Mouse (Mus musculus): Measurements from ENCODE around the gene Pafah1b2. TPM values are rescaled to one million over a fixed set of nuclear protein-coding genes. Genes with fewer than 3 reads are reported as not detected.

Pafah1b2 gene
- polyA plus RNA-seq (2012): 8.5 and 11.0 TPM in 2 replicates

GRCm38 (mm10) chr9:46012091-46013008 is at the start of gene Pafah1b2, which contains the start of gene Sik3:
Gene Pafah1b2, minus strand, starts transcription at chr9:46012690.
Gene Sik3, plus strand, starts transcription at chr9:46012820.
- Histone ChIP-seq H3K4me1 (ENCODE audit: control insufficient read depth) (peaks cover 55% of the 10 kb centered on the region), H3K4me3 (replicated peaks) (peak within 1 kb of the TSS; percentile 92), H3K9me3 (ENCODE audit: control insufficient read depth, low read length) (no peaks in the 10 kb centered on the region), H3K36me3 (ENCODE audit: control insufficient read depth) (no peaks in the 10 kb centered on the region), H3K27me3 (ENCODE audit: control insufficient read depth) (no peaks in the 10 kb centered on the region)
- no peak for TF ChIP-seq TAL1 (IDR thresholded peaks at IDR 0.05; ENCODE audit: low read length)
- TF ChIP-seq GATA1 (IDR thresholded peaks at IDR 0.05; ENCODE audit: low read length): no peak

- no peaks in the 10 kb centered on the region for H3K36me3 ChIP-seq (ENCODE audit: control insufficient read depth)
- no peaks in the 10 kb centered on the region for H3K27me3 ChIP-seq (ENCODE audit: control insufficient read depth)
- H3K4me3 ChIP-seq (replicated peaks): no peak overlapping the region
- H3K9me3 ChIP-seq (ENCODE audit: control insufficient read depth, low read length): no peaks in the 10 kb centered on the region
- H3K4me1 ChIP-seq (ENCODE audit: control insufficient read depth): peaks cover 2% of the 10 kb centered on the region; the same call in 1 of the 2 replicates
- no peak for TF ChIP-seq TAL1 (IDR thresholded peaks at IDR 0.05; ENCODE audit: low read length)
- TF ChIP-seq GATA1 (IDR thresholded peaks at IDR 0.05; ENCODE audit: low read length): no peak
Observed at GRCm38 (mm10) chr9:46061696-46062425, 49.4 kb upstream of the Pafah1b2 start.

- no peaks in the 10 kb centered on the region for H3K27me3 ChIP-seq (ENCODE audit: control insufficient read depth)
- H3K4me1 ChIP-seq (ENCODE audit: control insufficient read depth): no peaks in the 10 kb centered on the region; the same call in 1 of the 2 replicates
- no peaks in the 10 kb centered on the region for H3K9me3 ChIP-seq (ENCODE audit: control insufficient read depth, low read length)
- no peak overlapping the region for H3K4me3 ChIP-seq (replicated peaks)
- H3K36me3 ChIP-seq (ENCODE audit: control insufficient read depth): no peaks in the 10 kb centered on the region; the same call in 1 of the 2 replicates
- no peak for TF ChIP-seq TAL1 (IDR thresholded peaks at IDR 0.05; ENCODE audit: low read length)
- no peak for TF ChIP-seq GATA1 (IDR thresholded peaks at IDR 0.05; ENCODE audit: low read length)
Observed at GRCm38 (mm10) chr9:46060249-46060648, 47.8 kb upstream of the Pafah1b2 start.

GRCm38 (mm10) chr9:46058065-46058464 is 45.6 kb upstream of the Pafah1b2 start:
- no peaks in the 10 kb centered on the region for H3K4me1 ChIP-seq (ENCODE audit: control insufficient read depth)
- H3K4me3 ChIP-seq (replicated peaks): no peak overlapping the region
- no peak for TF ChIP-seq GATA1 (IDR thresholded peaks at IDR 0.05; ENCODE audit: low read length)
- TF ChIP-seq TAL1 (IDR thresholded peaks at IDR 0.05; ENCODE audit: low read length): no peak
- no peaks in the 10 kb centered on the region for H3K27me3 ChIP-seq (ENCODE audit: control insufficient read depth)
- no peaks in the 10 kb centered on the region; the same call in 1 of the 2 replicates for H3K36me3 ChIP-seq (ENCODE audit: control insufficient read depth)
- no peaks in the 10 kb centered on the region for H3K9me3 ChIP-seq (ENCODE audit: control insufficient read depth, low read length)

- Histone ChIP-seq H3K4me3 (replicated peaks) (no peak overlapping the region), H3K4me1 (ENCODE audit: control insufficient read depth) (peaks cover 6% of the 10 kb centered on the region), H3K27me3 (ENCODE audit: control insufficient read depth) (no peaks in the 10 kb centered on the region), H3K36me3 (ENCODE audit: control insufficient read depth) (no peaks in the 10 kb centered on the region; the same call in 1 of the 2 replicates), H3K9me3 (ENCODE audit: control insufficient read depth, low read length) (no peaks in the 10 kb centered on the region)
- no peak for TF ChIP-seq TAL1 (IDR thresholded peaks at IDR 0.05; ENCODE audit: low read length)
- TF ChIP-seq GATA1 (IDR thresholded peaks at IDR 0.05; ENCODE audit: low read length): no peak
Observed at GRCm38 (mm10) chr9:46053014-46053666, 40.6 kb upstream of the Pafah1b2 start.

GRCm38 (mm10) chr9:46050203-46050602 is 37.7 kb upstream of the Pafah1b2 start:
- no peaks in the 10 kb centered on the region for H3K9me3 ChIP-seq (ENCODE audit: control insufficient read depth, low read length)
- no peak overlapping the region for H3K4me3 ChIP-seq (replicated peaks)
- TF ChIP-seq TAL1 (IDR thresholded peaks at IDR 0.05; ENCODE audit: low read length) (no peak), GATA1 (IDR thresholded peaks at IDR 0.05; ENCODE audit: low read length) (no peak)
- H3K27me3 ChIP-seq (ENCODE audit: control insufficient read depth): no peaks in the 10 kb centered on the region
- peaks cover 6% of the 10 kb centered on the region for H3K4me1 ChIP-seq (ENCODE audit: control insufficient read depth)
- H3K36me3 ChIP-seq (ENCODE audit: control insufficient read depth): no peaks in the 10 kb centered on the region

- Histone ChIP-seq H3K4me1 (ENCODE audit: control insufficient read depth) (peaks cover 6% of the 10 kb centered on the region), H3K4me3 (replicated peaks) (no peak overlapping the region), H3K27me3 (ENCODE audit: control insufficient read depth) (no peaks in the 10 kb centered on the region), H3K9me3 (ENCODE audit: control insufficient read depth, low read length) (no peaks in the 10 kb centered on the region), H3K36me3 (ENCODE audit: control insufficient read depth) (no peaks in the 10 kb centered on the region)
- TF ChIP-seq TAL1 (IDR thresholded peaks at IDR 0.05; ENCODE audit: low read length) (no peak), GATA1 (IDR thresholded peaks at IDR 0.05; ENCODE audit: low read length) (no peak)
Observed at GRCm38 (mm10) chr9:46049525-46049924, 37.0 kb upstream of the Pafah1b2 start.

GRCm38 (mm10) chr9:46046724-46047517 is 34.4 kb upstream of the Pafah1b2 start:
- H3K4me3 ChIP-seq (replicated peaks): no peak overlapping the region
- no peaks in the 10 kb centered on the region for H3K36me3 ChIP-seq (ENCODE audit: control insufficient read depth)
- TF ChIP-seq TAL1 (IDR thresholded peaks at IDR 0.05; ENCODE audit: low read length) (no peak), GATA1 (IDR thresholded peaks at IDR 0.05; ENCODE audit: low read length) (no peak)
- no peaks in the 10 kb centered on the region for H3K9me3 ChIP-seq (ENCODE audit: control insufficient read depth, low read length)
- no peaks in the 10 kb centered on the region for H3K27me3 ChIP-seq (ENCODE audit: control insufficient read depth)
- H3K4me1 ChIP-seq (ENCODE audit: control insufficient read depth): peaks cover 6% of the 10 kb centered on the region

All from erythroblast, embryonic 14.5 days (primary cell).